ENCODE assay signal across 8 mouse cellular contexts in the genomic region with DNA sequence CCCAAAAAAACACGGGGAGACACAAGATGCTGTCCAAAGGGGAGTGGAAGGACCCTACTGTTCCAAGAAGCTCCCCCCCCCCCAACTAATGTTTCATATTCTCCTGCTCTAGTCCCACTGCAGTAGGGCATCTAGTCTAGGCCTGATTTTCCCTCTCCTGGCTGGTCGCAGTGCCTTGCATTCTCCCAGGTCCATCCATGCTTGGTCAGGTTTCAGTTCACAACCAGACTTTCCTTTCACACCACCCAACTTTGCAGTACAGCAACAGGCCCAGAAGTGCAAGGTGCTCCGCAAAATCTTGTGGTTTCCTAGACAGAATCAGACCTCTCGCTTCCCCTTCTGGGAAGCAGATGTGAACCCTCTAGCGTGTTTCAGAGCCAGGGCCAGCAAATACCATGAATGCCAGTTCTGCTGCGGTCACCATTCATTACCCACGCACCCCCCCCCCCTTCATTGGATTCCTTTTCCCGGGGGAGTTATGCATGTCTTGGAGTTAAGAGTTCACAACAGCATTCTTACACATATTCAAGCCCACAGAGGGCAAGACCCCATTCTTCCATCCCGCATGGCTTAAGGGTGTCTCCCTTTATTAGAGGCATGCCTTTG. TPM values are rescaled to one million over a fixed set of nuclear protein-coding genes. Genes with fewer than 3 reads are reported as not detected.
A peak's percentile ranks its signal among the peaks of the same experiment; 100 is the strongest.
DNase-seq lines count a peak whose midpoint lies in the region; ATAC-seq lines count a peak whose summit lies in the region.

No protein-coding gene starts in this region.

- DNase-seq in kidney, adult 18-20 months = no peak
- DNase-seq in forebrain, embryonic 10.5 days (ENCODE audit: extremely low spot score, low spot score) = no peak
- peak; percentile 31 for DNase-seq in liver
- no peak for DNase-seq in thymus, postnatal 36 days
- DNase-seq in left cerebral cortex, adult 8-10 months (ENCODE audit: low spot score in 2 of 2) = no peak
- no peak for DNase-seq in frontal cortex, postnatal 10 days (ENCODE audit: low spot score in 2 of 2)

- no peak overlapping the region; the same call in none of the 2 replicates for H3K9ac ChIP-seq in kidney, embryonic 16.5 days (replicated peaks; ENCODE audit: low read length)
- H3K9ac ChIP-seq in neural tube, embryonic 15.5 days (replicated peaks) = peak overlapping the region; percentile 48; the same call in 1 of the 2 replicates

- H3K27me3 ChIP-seq in kidney, embryonic 16.5 days (ENCODE audit: insufficient read depth, low read length) = no peaks in the 10 kb centered on the region
- H3K27me3 ChIP-seq in forebrain, embryonic 10.5 days (ENCODE audit: poor library complexity, severe bottlenecking) = no peaks in the 10 kb centered on the region
- no peaks in the 10 kb centered on the region for H3K27me3 ChIP-seq in neural tube, embryonic 15.5 days (replicated peaks)

- H3K4me3 ChIP-seq in kidney, embryonic 16.5 days (ENCODE audit: low read length) = peak overlapping the region; percentile 73
- peak overlapping the region; percentile 65 for H3K4me3 ChIP-seq in forebrain, embryonic 10.5 days
- H3K4me3 ChIP-seq in neural tube, embryonic 15.5 days (replicated peaks) = peak overlapping the region; percentile 49

- peak overlapping the region; percentile 100 for H3K27ac ChIP-seq in kidney, embryonic 16.5 days (ENCODE audit: low read length)
- peak overlapping the region; percentile 97 for H3K27ac ChIP-seq in forebrain, embryonic 10.5 days
- peak overlapping the region; percentile 92 for H3K27ac ChIP-seq in neural tube, embryonic 15.5 days (replicated peaks)

- ATAC-seq in kidney, embryonic 16.5 days (ENCODE audit: low FRiP score, low TSS enrichment) = no peak
- ATAC-seq in neural tube, embryonic 15.5 days (ENCODE audit: low FRiP score) = no peak

- H3K9me3 ChIP-seq in kidney, embryonic 16.5 days (ENCODE audit: low read length) = no peaks in the 10 kb centered on the region
- no peaks in the 10 kb centered on the region for H3K9me3 ChIP-seq in forebrain, embryonic 10.5 days
- no peaks in the 10 kb centered on the region for H3K9me3 ChIP-seq in neural tube, embryonic 15.5 days (replicated peaks)

- peaks cover 18% of the 10 kb centered on the region for H3K4me1 ChIP-seq in kidney, embryonic 16.5 days (ENCODE audit: insufficient read depth, low read length)
- H3K4me1 ChIP-seq in forebrain, embryonic 10.5 days = peaks cover 28% of the 10 kb centered on the region
- H3K4me1 ChIP-seq in neural tube, embryonic 15.5 days = peaks cover 20% of the 10 kb centered on the region

- no peaks in the 10 kb centered on the region for H3K36me3 ChIP-seq in kidney, embryonic 16.5 days (ENCODE audit: insufficient read depth, low read length)
- no peaks in the 10 kb centered on the region for H3K36me3 ChIP-seq in forebrain, embryonic 10.5 days (replicated peaks)
- no peaks in the 10 kb centered on the region for H3K36me3 ChIP-seq in neural tube, embryonic 15.5 days

- WGBS in kidney, embryonic 16.5 days = 42% methylated on average over 9 of the region's 9 CpGs
- 55% methylated on average over 9 of the region's 9 CpGs for WGBS in forebrain, embryonic 10.5 days
- 48% methylated on average over 9 of the region's 9 CpGs for WGBS in neural tube, embryonic 15.5 days

- H3K4me2 ChIP-seq in kidney, embryonic 16.5 days (replicated peaks; ENCODE audit: low read depth, low read length) = peak overlapping the region; percentile 79
- peak overlapping the region; percentile 62 for H3K4me2 ChIP-seq in neural tube, embryonic 15.5 days

RNA-seq across cellular contexts. Expression of a gene that starts 7.7 kb away (rescaled TPM):
- 4.9 and 5.1 TPM in 2 replicates for polyA plus RNA-seq in kidney, embryonic 16.5 days (2015; fragmentation: Nextera tagmentation; extraction: Ambion mirVana)
- polyA plus RNA-seq in forebrain, embryonic 10.5 days (2016; fragmentation: Nextera tagmentation; extraction: Ambion mirVana) = 3.1 TPM in 2 replicates
- 2.0 and 2.4 TPM in 2 replicates for polyA plus RNA-seq in neural tube, embryonic 15.5 days (2015; fragmentation: Nextera tagmentation; extraction: Ambion mirVana)
- under 1 TPM; 0.48 to 0.53 (median 0.52) TPM for total RNA-seq in left cerebral cortex, adult 8-10 months (2022)

RNA-seq across cellular contexts. Expression of a gene that starts 16.2 kb away (rescaled TPM):
- polyA plus RNA-seq in kidney, embryonic 16.5 days (2015; fragmentation: Nextera tagmentation; extraction: Ambion mirVana) = 0.70 and 0.73 TPM in 2 replicates
- 0.41 and 0.63 TPM in 2 replicates for polyA plus RNA-seq in forebrain, embryonic 10.5 days (2016; fragmentation: Nextera tagmentation; extraction: Ambion mirVana)
- polyA plus RNA-seq in neural tube, embryonic 15.5 days (2015; fragmentation: Nextera tagmentation; extraction: Ambion mirVana) = 1.5 and 2.1 TPM in 2 replicates
- total RNA-seq in left cerebral cortex, adult 8-10 months (2022) = under 1 TPM in 3 of 4 experiments, not detected in 1; 0.12 to 0.20 (median 0.14) TPM

RNA-seq across cellular contexts. Expression of a gene that starts 20.2 kb away (rescaled TPM):
- polyA plus RNA-seq in kidney, embryonic 16.5 days (2015; fragmentation: Nextera tagmentation; extraction: Ambion mirVana) = 42.3 and 45.8 TPM in 2 replicates
- polyA plus RNA-seq in forebrain, embryonic 10.5 days (2016; fragmentation: Nextera tagmentation; extraction: Ambion mirVana) = 17.7 and 18.6 TPM in 2 replicates
- 11.6 and 15.8 TPM in 2 replicates for polyA plus RNA-seq in neural tube, embryonic 15.5 days (2015; fragmentation: Nextera tagmentation; extraction: Ambion mirVana)
- 10 to 100 TPM; 13.8 to 17.5 (median 14.1) TPM for total RNA-seq in left cerebral cortex, adult 8-10 months (2022)

RNA-seq across cellular contexts. Expression of a gene that starts 33.3 kb away (rescaled TPM):
- polyA plus RNA-seq in kidney, embryonic 16.5 days (2015; fragmentation: Nextera tagmentation; extraction: Ambion mirVana) = 27.5 and 32.5 TPM in 2 replicates
- polyA plus RNA-seq in forebrain, embryonic 10.5 days (2016; fragmentation: Nextera tagmentation; extraction: Ambion mirVana) = 21.7 and 24.8 TPM in 2 replicates
- polyA plus RNA-seq in neural tube, embryonic 15.5 days (2015; fragmentation: Nextera tagmentation; extraction: Ambion mirVana) = 8.8 and 11.0 TPM in 2 replicates
- total RNA-seq in left cerebral cortex, adult 8-10 months (2022) = 1 to 10 TPM; 2.4 to 4.5 (median 3.4) TPM

RNA-seq across cellular contexts. Expression of a gene that starts 46.1 kb away (rescaled TPM):
- 121 and 122 TPM in 2 replicates for polyA plus RNA-seq in kidney, embryonic 16.5 days (2015; fragmentation: Nextera tagmentation; extraction: Ambion mirVana)
- polyA plus RNA-seq in forebrain, embryonic 10.5 days (2016; fragmentation: Nextera tagmentation; extraction: Ambion mirVana) = 41.9 and 42.0 TPM in 2 replicates
- polyA plus RNA-seq in neural tube, embryonic 15.5 days (2015; fragmentation: Nextera tagmentation; extraction: Ambion mirVana) = 187 and 191 TPM in 2 replicates
- total RNA-seq in left cerebral cortex, adult 8-10 months (2022) = 100 to 1,000 TPM; 675 to 760 (median 715) TPM
